Mouse (Mus musculus): ENCODE measurements around the gene Cyp4f14. TPM values are rescaled to one million over a fixed set of nuclear protein-coding genes. Genes with fewer than 3 reads are reported as not detected.

Gene Cyp4f14
- polyA plus RNA-seq, 1 experiment from 2014 or later = 0.18 TPM

GRCm38 (mm10) chr17:32904414-32904813, 12.7 kb downstream of the Cyp4f14 start:
- no peaks in the 10 kb centered on the region for H3K4me1 ChIP-seq (replicated peaks; ENCODE audit: control insufficient read depth, insufficient read depth, low read length)
- no peak for ATAC-seq
- no peak overlapping the region for H3K4me3 ChIP-seq (replicated peaks; ENCODE audit: low read length)
- H3K27me3 ChIP-seq (replicated peaks; ENCODE audit: control insufficient read depth, insufficient read depth, low read length) = 0 out of 2 replicates have a peak, but pooled peaks cover 5% of the 10 kb centered on the region
- no peaks in the 10 kb centered on the region for H3K36me3 ChIP-seq (ENCODE audit: control insufficient read depth, insufficient read depth)
- no peak overlapping the region for H3K27ac ChIP-seq (ENCODE audit: low read length)
- H3K9me3 ChIP-seq (ENCODE audit: control insufficient read depth, low read length) = no peaks in the 10 kb centered on the region
- WGBS = 68% methylated on average over 2 of the region's 2 CpGs
- H3K9ac ChIP-seq (replicated peaks; ENCODE audit: low read depth, low read length) = no peak overlapping the region
- no peak overlapping the region for H3K4me2 ChIP-seq (ENCODE audit: low read length)

GRCm38 (mm10) chr17:32901751-32902525, 15.2 kb downstream of the Cyp4f14 start:
- ATAC-seq = no peak
- WGBS = 76% methylated on average over 1 of the region's 1 CpGs
- no peak overlapping the region for H3K4me3 ChIP-seq (replicated peaks; ENCODE audit: low read length)
- no peaks in the 10 kb centered on the region for H3K9me3 ChIP-seq (ENCODE audit: control insufficient read depth, low read length)
- H3K27ac ChIP-seq (ENCODE audit: low read length) = no peak overlapping the region
- H3K9ac ChIP-seq (replicated peaks; ENCODE audit: low read depth, low read length) = no peak overlapping the region
- no peaks in the 10 kb centered on the region for H3K4me1 ChIP-seq (replicated peaks; ENCODE audit: control insufficient read depth, insufficient read depth, low read length)
- H3K27me3 ChIP-seq (replicated peaks; ENCODE audit: control insufficient read depth, insufficient read depth, low read length) = 0 out of 2 replicates have a peak, but pooled peaks cover 2% of the 10 kb centered on the region
- no peak overlapping the region for H3K4me2 ChIP-seq (ENCODE audit: low read length)
- H3K36me3 ChIP-seq (ENCODE audit: control insufficient read depth, insufficient read depth) = no peaks in the 10 kb centered on the region

GRCm38 (mm10) chr17:32895421-32895820, 21.7 kb downstream of the Cyp4f14 start:
- Histone ChIP-seq H3K4me2 (ENCODE audit: low read length) (no peak overlapping the region), H3K27me3 (replicated peaks; ENCODE audit: control insufficient read depth, insufficient read depth, low read length) (no peaks in the 10 kb centered on the region), H3K27ac (ENCODE audit: low read length) (no peak overlapping the region), H3K9ac (replicated peaks; ENCODE audit: low read depth, low read length) (no peak overlapping the region), H3K9me3 (ENCODE audit: control insufficient read depth, low read length) (no peaks in the 10 kb centered on the region), H3K4me1 (replicated peaks; ENCODE audit: control insufficient read depth, insufficient read depth, low read length) (peaks cover 7% of the 10 kb centered on the region), H3K4me3 (replicated peaks; ENCODE audit: low read length) (no peak overlapping the region), H3K36me3 (ENCODE audit: control insufficient read depth, insufficient read depth) (no peaks in the 10 kb centered on the region)
- ATAC-seq = no peak
- 91% methylated on average over 4 of the region's 4 CpGs for WGBS

- no peak overlapping the region for H3K4me2 ChIP-seq (ENCODE audit: low read length)
Observed at GRCm38 (mm10) chr17:32893901-32894300, 23.2 kb downstream of the Cyp4f14 start.

GRCm38 (mm10) chr17:32891239-32892180, 25.6 kb downstream of the Cyp4f14 start, which contains the start of gene Zfp870:
Gene Zfp870, minus strand, starts transcription at chr17:32891642.
- peak within 1 kb of the TSS; percentile 68 for H3K27ac ChIP-seq (ENCODE audit: low read length)
- peak; percentile 99 for ATAC-seq
- H3K4me2 ChIP-seq (ENCODE audit: low read length) = peak within 1 kb of the TSS; percentile 72
- peak within 1 kb of the TSS; percentile 76 for H3K4me3 ChIP-seq (replicated peaks; ENCODE audit: low read length)
- H3K9ac ChIP-seq (replicated peaks; ENCODE audit: low read depth, low read length) = peak within 1 kb of the TSS; percentile 78
- no peaks in the 10 kb centered on the region for H3K36me3 ChIP-seq (ENCODE audit: control insufficient read depth, insufficient read depth)
- 9% methylated on average over 33 of the region's 33 CpGs for WGBS
- no peaks in the 10 kb centered on the region for H3K27me3 ChIP-seq (replicated peaks; ENCODE audit: control insufficient read depth, insufficient read depth, low read length)
- no peaks in the 10 kb centered on the region for H3K9me3 ChIP-seq (ENCODE audit: control insufficient read depth, low read length)
- peaks cover 11% of the 10 kb centered on the region for H3K4me1 ChIP-seq (replicated peaks; ENCODE audit: control insufficient read depth, insufficient read depth, low read length)

More at GRCm38 (mm10) chr17:32893901-32894300, 23.2 kb downstream of the Cyp4f14 start:
- ATAC-seq = no peak
- no peak overlapping the region for H3K4me3 ChIP-seq (replicated peaks; ENCODE audit: low read length)
- no peak overlapping the region for H3K9ac ChIP-seq (replicated peaks; ENCODE audit: low read depth, low read length)
- 73% methylated on average over 3 of the region's 3 CpGs for WGBS
- peaks cover 11% of the 10 kb centered on the region for H3K4me1 ChIP-seq (replicated peaks; ENCODE audit: control insufficient read depth, insufficient read depth, low read length)
- H3K36me3 ChIP-seq (ENCODE audit: control insufficient read depth, insufficient read depth) = no peaks in the 10 kb centered on the region
- no peaks in the 10 kb centered on the region for H3K9me3 ChIP-seq (ENCODE audit: control insufficient read depth, low read length)
- H3K27me3 ChIP-seq (replicated peaks; ENCODE audit: control insufficient read depth, insufficient read depth, low read length) = no peaks in the 10 kb centered on the region
- H3K27ac ChIP-seq (ENCODE audit: low read length) = no peak overlapping the region

GRCm38 (mm10) chr17:32890852-32891238, 26.3 kb downstream of the Cyp4f14 start:
- Histone ChIP-seq H3K9ac (replicated peaks; ENCODE audit: low read depth, low read length) (peak overlapping the region; percentile 78), H3K27me3 (replicated peaks; ENCODE audit: control insufficient read depth, insufficient read depth, low read length) (no peaks in the 10 kb centered on the region), H3K9me3 (ENCODE audit: control insufficient read depth, low read length) (no peaks in the 10 kb centered on the region), H3K4me3 (replicated peaks; ENCODE audit: low read length) (peak overlapping the region; percentile 76), H3K36me3 (ENCODE audit: control insufficient read depth, insufficient read depth) (no peaks in the 10 kb centered on the region), H3K27ac (ENCODE audit: low read length) (peak overlapping the region; percentile 68), H3K4me2 (ENCODE audit: low read length) (peak overlapping the region; percentile 72), H3K4me1 (replicated peaks; ENCODE audit: control insufficient read depth, insufficient read depth, low read length) (peaks cover 11% of the 10 kb centered on the region)
- WGBS = 4% methylated on average over 11 of the region's 11 CpGs
- ATAC-seq = peak; percentile 13; the same call in 1 of the 2 replicates

GRCm38 (mm10) chr17:32889611-32890010, 27.5 kb downstream of the Cyp4f14 start:
- no peak for ATAC-seq
- 0 out of 2 replicates have a peak, but pooled peaks cover 4% of the 10 kb centered on the region for H3K36me3 ChIP-seq (ENCODE audit: control insufficient read depth, insufficient read depth)
- H3K4me1 ChIP-seq (replicated peaks; ENCODE audit: control insufficient read depth, insufficient read depth, low read length) = peaks cover 11% of the 10 kb centered on the region
- no peaks in the 10 kb centered on the region for H3K27me3 ChIP-seq (replicated peaks; ENCODE audit: control insufficient read depth, insufficient read depth, low read length)
- no peaks in the 10 kb centered on the region for H3K9me3 ChIP-seq (ENCODE audit: control insufficient read depth, low read length)
- no peak overlapping the region for H3K4me3 ChIP-seq (replicated peaks; ENCODE audit: low read length)
- no peak overlapping the region for H3K4me2 ChIP-seq (ENCODE audit: low read length)
- no peak overlapping the region for H3K27ac ChIP-seq (ENCODE audit: low read length)
- WGBS = 94% methylated on average over 6 of the region's 6 CpGs
- H3K9ac ChIP-seq (replicated peaks; ENCODE audit: low read depth, low read length) = no peak overlapping the region

GRCm38 (mm10) chr17:32880320-32881218, 36.6 kb downstream of the Cyp4f14 start:
- Histone ChIP-seq H3K9me3 (ENCODE audit: control insufficient read depth, low read length) (no peaks in the 10 kb centered on the region), H3K4me2 (ENCODE audit: low read length) (no peak overlapping the region), H3K27me3 (replicated peaks; ENCODE audit: control insufficient read depth, insufficient read depth, low read length) (no peaks in the 10 kb centered on the region), H3K36me3 (ENCODE audit: control insufficient read depth, insufficient read depth) (peaks cover 19% of the 10 kb centered on the region; the same call in 1 of the 2 replicates), H3K9ac (replicated peaks; ENCODE audit: low read depth, low read length) (no peak overlapping the region), H3K27ac (ENCODE audit: low read length) (no peak overlapping the region), H3K4me1 (replicated peaks; ENCODE audit: control insufficient read depth, insufficient read depth, low read length) (no peaks in the 10 kb centered on the region), H3K4me3 (replicated peaks; ENCODE audit: low read length) (no peak overlapping the region)
- no peak for ATAC-seq
- 93% methylated on average over 14 of the region's 14 CpGs for WGBS
